Mouse (Mus musculus) layer of hippocampus, adult 2 months (tissue): ENCODE data around the gene Arhgdib. TPM values are rescaled to one million over a fixed set of nuclear protein-coding genes. Genes with fewer than 3 reads are reported as not detected.

Experiments
- DNase-seq, 2 experiments: peaks; one replicate each; pipeline ENCODE4 v3.0.0; 2022; ENCODE audit warnings: low spot score in 2 of 2
- H3K27ac ChIP-seq: fragments of 200-600 bp; 2 replicates; pipeline ENCODE4 v1.8.1; 2022
- H3K4me3 ChIP-seq: fragments of 200-600 bp; 2 replicates; pipeline ENCODE4 v1.8.1; 2022; ENCODE audit warnings: mild to moderate bottlenecking
- CTCF ChIP-seq: fragments of 200-600 bp; conservative IDR thresholded peaks from 2 replicates; pipeline ENCODE4 v1.8.1; 2022; ENCODE audit warnings: antibody characterized with exemption, mild to moderate bottlenecking, moderate library complexity
- total RNA-seq, 2 experiments: library from RNA; stranded (reverse); gene quantifications; 2 replicates each; pipeline ENCODE4 v1.2.3; 2021

The Arhgdib gene
- total RNA-seq, 2 experiments from 2014 or later = 8.5 to 9.4 TPM

GRCm38 (mm10) chr6:136883961-136884360 lies 57.7 kb downstream of the Arhgdib start:
- TF ChIP-seq CTCF = no peak
- H3K4me3 ChIP-seq = no peak overlapping the region
- DNase-seq = no peak
- no peak overlapping the region for H3K27ac ChIP-seq

GRCm38 (mm10) chr6:136883431-136883915 lies 58.2 kb downstream of the Arhgdib start:
- TF ChIP-seq CTCF = no peak

GRCm38 (mm10) chr6:136881678-136882077 lies 60.0 kb downstream of the Arhgdib start:
- DNase-seq = no peak

More at GRCm38 (mm10) chr6:136883431-136883915, 58.2 kb downstream of the Arhgdib start:
- H3K4me3 ChIP-seq = no peak overlapping the region
- DNase-seq = no peak
- H3K27ac ChIP-seq = no peak overlapping the region

GRCm38 (mm10) chr6:136875670-136876069 lies 66.0 kb downstream of the Arhgdib start, which contains the start of gene Mgp:
Gene Mgp (minus strand): TSS chr6:136875823.
- TF ChIP-seq CTCF = no peak
- H3K4me3 ChIP-seq = no peak within 1 kb of the TSS; the same call in 1 of the 2 replicates
- DNase-seq = peak; percentile 19 to 29

More at GRCm38 (mm10) chr6:136881678-136882077, 60.0 kb downstream of the Arhgdib start:
- Histone ChIP-seq H3K4me3 (no peak overlapping the region), H3K27ac (no peak overlapping the region)
- TF ChIP-seq CTCF = no peak

GRCm38 (mm10) chr6:136874599-136874998 lies 67.1 kb downstream of the Arhgdib start:
- Histone ChIP-seq H3K27ac (no peak overlapping the region), H3K4me3 (no peak overlapping the region; the same call in 1 of the 2 replicates)
- DNase-seq = no peak
- no peak for TF ChIP-seq CTCF

More at GRCm38 (mm10) chr6:136875670-136876069, 66.0 kb downstream of the Arhgdib start, which contains the start of gene Mgp:
- no peak within 1 kb of the TSS for H3K27ac ChIP-seq

Other genes starting within 250 kb of the Arhgdib start
- under 1 TPM; 0.36 to 0.54 TPM for gene Gucy2c, start 160.1 kb downstream of the Arhgdib start, total RNA-seq
- gene Hist4h4, start 137.5 kb downstream of the Arhgdib start, total RNA-seq = 10 to 100 TPM; 11.6 to 12.8 TPM
- 10 to 100 TPM; 69.6 to 72.3 TPM for gene H2afj, start 133.7 kb downstream of the Arhgdib start, total RNA-seq
- gene BC049715, start 114.3 kb downstream of the Arhgdib start, total RNA-seq = 1 to 10 TPM; 3.8 to 5.4 TPM
- 100 to 1,000 TPM; 134 to 138 TPM for gene Wbp11, start 113.7 kb downstream of the Arhgdib start, total RNA-seq
- gene Smco3, start 106.4 kb downstream of the Arhgdib start, total RNA-seq = 1 to 10 TPM; 5.8 to 7.9 TPM
- not detected for gene Art4, start 84.2 kb downstream of the Arhgdib start, total RNA-seq
- gene Mgp, start 66.1 kb downstream of the Arhgdib start, total RNA-seq = 10 to 100 TPM; 23.1 to 29.1 TPM
- under 1 TPM; 0.26 to 0.52 TPM for gene Erp27, start 19.7 kb downstream of the Arhgdib start, total RNA-seq
- under 1 TPM; 0.44 to 0.61 TPM for gene Pde6h, start 18.1 kb downstream of the Arhgdib start, total RNA-seq
- gene Rerg, start 228.6 kb upstream of the Arhgdib start, total RNA-seq = 10 to 100 TPM; 36.9 to 41.8 TPM